Mouse (Mus musculus): ENCODE results near the gene Tmeff2. TPM values are rescaled to one million over a fixed set of nuclear protein-coding genes. Genes with fewer than 3 reads are reported as not detected.

Gene Tmeff2
- total and polyA plus RNA-seq, 2 experiments from 2014 or later: 37.8 to 62.1 TPM

DNA sequence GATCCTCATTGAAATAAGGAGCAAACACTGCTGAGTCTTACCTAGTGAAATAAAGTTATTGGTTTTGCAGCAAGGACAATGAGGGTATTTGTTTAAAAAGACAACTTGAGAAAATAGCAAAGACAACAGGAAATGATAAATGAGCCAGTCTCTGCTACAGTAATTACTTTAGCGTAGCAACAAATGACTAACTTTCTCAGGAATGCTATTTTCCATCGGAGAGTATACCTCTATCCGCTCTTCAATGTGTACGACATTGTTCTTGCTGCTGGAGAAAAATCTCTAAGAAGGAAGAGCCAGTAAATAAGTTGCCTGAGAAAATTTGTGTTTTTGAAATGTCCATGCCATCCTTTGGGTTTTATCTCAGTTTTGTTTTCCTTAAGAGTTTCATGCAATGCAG, 245.2 kb downstream of the Tmeff2 start:
- Histone ChIP-seq H3K27me3 (ENCODE audit: insufficient read depth, low read length) (no peaks in the 10 kb centered on the region), H3K27ac (no peak overlapping the region), H3K36me3 (ENCODE audit: insufficient read depth, low read length) (no peaks in the 10 kb centered on the region), H3K4me1 (ENCODE audit: insufficient read depth, low read length) (no peaks in the 10 kb centered on the region), H3K9me3 (ENCODE audit: low read length) (no peaks in the 10 kb centered on the region), H3K4me2 (ENCODE audit: low read depth, low read length) (no peak overlapping the region), H3K4me3 (ENCODE audit: low read length) (no peak overlapping the region), H3K9ac (replicated peaks; ENCODE audit: low read length) (no peak overlapping the region)
- ATAC-seq (no peak), DNase-seq (ENCODE audit: low spot score) (no peak)
- WGBS: 72% methylated on average over 4 of the region's 4 CpGs
- no peak for TF ChIP-seq CTCF (IDR thresholded peaks at IDR 0.05; ENCODE audit: low read depth)

GRCm38 (mm10) chr1:51148481-51149137, 248.2 kb downstream of the Tmeff2 start:
- H3K27ac ChIP-seq: no peak overlapping the region
- ATAC-seq: peak; percentile 49; the same call in 1 of the 2 replicates

GRCm38 (mm10) chr1:51149488-51149887, 249.0 kb downstream of the Tmeff2 start:
- Histone ChIP-seq H3K36me3 (ENCODE audit: insufficient read depth, low read length) (no peaks in the 10 kb centered on the region), H3K4me3 (ENCODE audit: low read length) (no peak overlapping the region), H3K4me2 (ENCODE audit: low read depth, low read length) (no peak overlapping the region), H3K4me1 (ENCODE audit: insufficient read depth, low read length) (no peaks in the 10 kb centered on the region), H3K9me3 (ENCODE audit: low read length) (no peaks in the 10 kb centered on the region), H3K27ac (no peak overlapping the region), H3K9ac (replicated peaks; ENCODE audit: low read length) (no peak overlapping the region), H3K27me3 (ENCODE audit: insufficient read depth, low read length) (no peaks in the 10 kb centered on the region)
- 43% methylated on average over 4 of the region's 4 CpGs for WGBS
- ATAC-seq: no peak
- DNase-seq (ENCODE audit: low spot score): no peak
- no peak for TF ChIP-seq CTCF (IDR thresholded peaks at IDR 0.05; ENCODE audit: low read depth)

More at GRCm38 (mm10) chr1:51148481-51149137, 248.2 kb downstream of the Tmeff2 start:
- no peak overlapping the region for H3K4me2 ChIP-seq (ENCODE audit: low read depth, low read length)
- H3K4me3 ChIP-seq (ENCODE audit: low read length): no peak overlapping the region
- no peaks in the 10 kb centered on the region for H3K36me3 ChIP-seq (ENCODE audit: insufficient read depth, low read length)
- DNase-seq (ENCODE audit: low spot score): peak; percentile 37
- 0 out of 2 replicates have a peak, but pooled peaks have one; percentile 18 for TF ChIP-seq CTCF (IDR thresholded peaks at IDR 0.05; ENCODE audit: low read depth)
- no peaks in the 10 kb centered on the region for H3K4me1 ChIP-seq (ENCODE audit: insufficient read depth, low read length)
- no peaks in the 10 kb centered on the region for H3K27me3 ChIP-seq (ENCODE audit: insufficient read depth, low read length)
- 46% methylated on average over 9 of the region's 9 CpGs for WGBS
- no peaks in the 10 kb centered on the region for H3K9me3 ChIP-seq (ENCODE audit: low read length)
- H3K9ac ChIP-seq (replicated peaks; ENCODE audit: low read length): no peak overlapping the region

DNA sequence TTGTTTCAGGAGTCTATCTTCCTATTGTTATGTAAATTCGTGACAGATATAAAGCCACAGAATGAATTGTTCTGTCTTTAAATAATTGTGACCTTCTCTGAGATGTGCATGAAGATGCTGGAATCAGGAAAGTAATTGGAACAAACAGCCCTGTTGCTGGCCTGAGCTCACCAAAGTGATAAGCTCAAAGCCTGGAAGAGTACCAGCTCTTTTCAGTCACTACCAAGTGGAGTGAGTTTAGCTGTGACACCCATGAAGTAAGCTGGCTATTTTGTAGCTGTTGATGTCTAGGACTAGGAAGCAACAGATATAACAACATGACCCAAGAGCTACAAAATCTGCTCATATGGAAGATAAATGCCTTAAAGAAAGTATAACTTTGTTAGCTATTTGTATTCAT, 249.4 kb downstream of the Tmeff2 start:
- Histone ChIP-seq H3K27me3 (ENCODE audit: insufficient read depth, low read length) (no peaks in the 10 kb centered on the region), H3K36me3 (ENCODE audit: insufficient read depth, low read length) (no peaks in the 10 kb centered on the region), H3K4me1 (ENCODE audit: insufficient read depth, low read length) (no peaks in the 10 kb centered on the region), H3K4me3 (ENCODE audit: low read length) (no peak overlapping the region), H3K4me2 (ENCODE audit: low read depth, low read length) (no peak overlapping the region), H3K27ac (no peak overlapping the region), H3K9ac (replicated peaks; ENCODE audit: low read length) (no peak overlapping the region), H3K9me3 (ENCODE audit: low read length) (no peaks in the 10 kb centered on the region)
- no peak for ATAC-seq
- TF ChIP-seq CTCF (IDR thresholded peaks at IDR 0.05; ENCODE audit: low read depth): no peak
- DNase-seq (ENCODE audit: low spot score): no peak
- 82% methylated on average over 1 of the region's 1 CpGs for WGBS

DNA sequence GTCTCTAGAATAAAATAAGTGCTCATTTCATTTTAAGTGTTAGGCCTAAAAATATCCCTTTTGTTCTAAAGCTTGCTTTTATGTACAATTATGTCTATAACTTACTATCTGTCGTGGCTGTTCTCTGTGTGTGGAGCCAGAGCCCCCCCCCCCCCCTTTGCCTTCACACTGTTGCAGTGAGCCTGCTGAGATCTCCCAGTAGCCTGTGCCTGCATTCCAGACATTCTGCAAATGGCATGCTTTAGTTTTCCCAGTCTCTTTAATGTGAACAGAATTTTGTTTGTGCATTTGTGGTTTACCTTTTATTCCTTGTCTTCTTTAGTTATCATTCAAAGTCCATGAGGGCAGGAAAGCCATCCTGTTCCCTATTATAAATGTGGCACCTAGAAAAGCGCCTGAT, 251.6 kb downstream of the Tmeff2 start:
- no peak overlapping the region for H3K4me3 ChIP-seq (ENCODE audit: low read length)
- no peak for DNase-seq (ENCODE audit: low spot score)
- H3K27ac ChIP-seq: no peak overlapping the region
- no peaks in the 10 kb centered on the region for H3K36me3 ChIP-seq (ENCODE audit: insufficient read depth, low read length)
- H3K9ac ChIP-seq (replicated peaks; ENCODE audit: low read length): no peak overlapping the region
- TF ChIP-seq CTCF (IDR thresholded peaks at IDR 0.05; ENCODE audit: low read depth): no peak
- no peak for ATAC-seq
- 45% methylated on average over 2 of the region's 2 CpGs for WGBS
- H3K9me3 ChIP-seq (ENCODE audit: low read length): no peaks in the 10 kb centered on the region
- no peaks in the 10 kb centered on the region for H3K27me3 ChIP-seq (ENCODE audit: insufficient read depth, low read length)
- no peaks in the 10 kb centered on the region for H3K4me1 ChIP-seq (ENCODE audit: insufficient read depth, low read length)
- H3K4me2 ChIP-seq (ENCODE audit: low read depth, low read length): no peak overlapping the region

DNA sequence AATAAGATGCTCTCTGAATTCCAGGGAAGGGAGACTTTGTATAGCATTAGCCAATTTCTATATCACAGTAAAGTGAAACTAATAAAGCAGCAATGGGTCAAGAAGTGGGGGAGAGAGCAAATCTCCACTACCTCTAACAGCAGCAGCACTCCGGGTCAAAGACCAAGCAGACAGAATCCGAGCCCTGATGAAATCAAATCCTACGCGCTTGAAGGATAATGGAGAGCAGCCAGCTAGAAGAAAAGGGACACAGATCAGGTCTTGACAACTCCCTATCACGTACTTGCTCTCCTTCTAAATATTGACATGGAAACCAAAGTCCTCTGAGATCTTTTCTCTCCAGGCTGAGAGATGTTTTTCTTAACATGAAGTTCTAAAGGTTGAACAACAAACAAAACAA, 252.4 kb downstream of the Tmeff2 start:
- Histone ChIP-seq H3K4me3 (ENCODE audit: low read length) (no peak overlapping the region), H3K4me2 (ENCODE audit: low read depth, low read length) (no peak overlapping the region), H3K27ac (no peak overlapping the region), H3K4me1 (ENCODE audit: insufficient read depth, low read length) (no peaks in the 10 kb centered on the region), H3K36me3 (ENCODE audit: insufficient read depth, low read length) (no peaks in the 10 kb centered on the region), H3K27me3 (ENCODE audit: insufficient read depth, low read length) (no peaks in the 10 kb centered on the region), H3K9ac (replicated peaks; ENCODE audit: low read length) (no peak overlapping the region), H3K9me3 (ENCODE audit: low read length) (no peaks in the 10 kb centered on the region)
- 19% methylated on average over 5 of the region's 5 CpGs for WGBS
- ATAC-seq (no peak), DNase-seq (ENCODE audit: low spot score) (no peak)
- TF ChIP-seq CTCF (IDR thresholded peaks at IDR 0.05; ENCODE audit: low read depth): no peak

GRCm38 (mm10) chr1:51184276-51184675, 283.8 kb downstream of the Tmeff2 start:
- H3K4me3 ChIP-seq (ENCODE audit: low read length): no peak overlapping the region
- no peak for DNase-seq (ENCODE audit: low spot score)
- WGBS: 80% methylated on average over 2 of the region's 2 CpGs
- no peaks in the 10 kb centered on the region for H3K36me3 ChIP-seq (ENCODE audit: insufficient read depth, low read length)
- H3K4me2 ChIP-seq (ENCODE audit: low read depth, low read length): no peak overlapping the region
- H3K27ac ChIP-seq: no peak overlapping the region
- ATAC-seq: no peak
- H3K9ac ChIP-seq (replicated peaks; ENCODE audit: low read length): no peak overlapping the region
- no peaks in the 10 kb centered on the region for H3K27me3 ChIP-seq (ENCODE audit: insufficient read depth, low read length)
- TF ChIP-seq CTCF (IDR thresholded peaks at IDR 0.05; ENCODE audit: low read depth): no peak
- H3K9me3 ChIP-seq (ENCODE audit: low read length): no peaks in the 10 kb centered on the region
- no peaks in the 10 kb centered on the region for H3K4me1 ChIP-seq (ENCODE audit: insufficient read depth, low read length)

All from hindbrain, postnatal 0 days (tissue).